Mouse (Mus musculus) spleen, postnatal 10 days (tissue): ENCODE data around the gene Ap1s3.

ENCODE experiments used
- DNase-seq, 2 experiments: peaks; one replicate each; pipeline ENCODE4 v3.0.0; 2021 to 2022; ENCODE audit warnings: low spot score in 2 of 2

Gene Ap1s3

GRCm38 (mm10) chr1:79598385-79599178, 73.2 kb downstream of the Ap1s3 start:
- no peak for DNase-seq

GRCm38 (mm10) chr1:79592721-79593277, 79.0 kb downstream of the Ap1s3 start:
- DNase-seq: no peak

- no peak for DNase-seq
Measured at GRCm38 (mm10) chr1:79591091-79591490, 80.7 kb downstream of the Ap1s3 start.

GRCm38 (mm10) chr1:79589971-79590763, 81.6 kb downstream of the Ap1s3 start:
- DNase-seq: no peak

GRCm38 (mm10) chr1:79589424-79589823, 82.3 kb downstream of the Ap1s3 start:
- DNase-seq: no peak

GRCm38 (mm10) chr1:79581136-79581679, 90.6 kb downstream of the Ap1s3 start:
- peak in 1 of 2 experiments; percentile 13 for DNase-seq

GRCm38 (mm10) chr1:79577357-79577756, 94.4 kb downstream of the Ap1s3 start:
- no peak for DNase-seq

GRCm38 (mm10) chr1:79571912-79572311, 99.9 kb downstream of the Ap1s3 start:
- DNase-seq: no peak

- DNase-seq: no peak
Measured at GRCm38 (mm10) chr1:79571126-79571525, 100.6 kb downstream of the Ap1s3 start.

- no peak for DNase-seq
Measured at GRCm38 (mm10) chr1:79561186-79561585, 110.6 kb downstream of the Ap1s3 start.
